19 mouse cellular contexts compared by ENCODE assay signal in genomic region chr2:29634541-29634940, GRCm38 (mm10). TPM values are rescaled to one million over a fixed set of nuclear protein-coding genes. Genes with fewer than 3 reads are reported as not detected.
DNase-seq lines count a peak whose midpoint lies in the region; ATAC-seq and TF ChIP-seq lines count a peak whose summit lies in the region.
"Had no signal": no experiment of that assay in that cellular context is flagged by ENCODE, and none has a peak within 500 bp of the region (broad histone marks: within the 10 kb centered on the region; RNA-seq: fewer than 3 reads in every experiment).

No protein-coding gene starts in this region.

- no peaks in the 10 kb centered on the region for H3K9me3 ChIP-seq in heart, embryonic 12.5 days (replicated peaks)
- no peaks in the 10 kb centered on the region for H3K9me3 ChIP-seq in CH12.LX (replicated peaks; ENCODE audit: low read length)
- H3K9me3 ChIP-seq: hindbrain, embryonic 13.5 days; limb, embryonic 10.5 days; neural tube, embryonic 13.5 days had no signal

- H3K4me1 ChIP-seq in heart, embryonic 12.5 days (replicated peaks): peaks cover 70% of the 10 kb centered on the region
- peaks cover 68 to 97% of the 10 kb centered on the region in 2 experiments for H3K4me1 ChIP-seq in CH12.LX (ENCODE audit: control insufficient read depth in 1 of 2, insufficient read depth in 2 of 2)

- no peak overlapping the region for H3K27ac ChIP-seq in heart, embryonic 12.5 days (ENCODE audit: poor library complexity, severe bottlenecking)
- peak overlapping the region; percentile 39 for H3K27ac ChIP-seq in CH12.LX (ENCODE audit: insufficient read depth, low read depth)
- H3K27ac ChIP-seq: hindbrain, embryonic 13.5 days; limb, embryonic 10.5 days; liver, embryonic 14.5 days; neural tube, embryonic 13.5 days had no signal

- no peaks in the 10 kb centered on the region for H3K36me3 ChIP-seq in heart, embryonic 12.5 days
- H3K36me3 ChIP-seq in CH12.LX (replicated peaks in 1 of 2; ENCODE audit: control insufficient read depth in 1 of 2, insufficient read depth in 1 of 2, low read length in 1 of 2): peaks cover 9 to 72% of the 10 kb centered on the region in 2 experiments
- H3K36me3 ChIP-seq: hindbrain, embryonic 13.5 days; neural tube, embryonic 13.5 days had no signal

- no peak for ATAC-seq in heart, embryonic 12.5 days (ENCODE audit: insufficient number of reproducible peaks, low FRiP score)
- ATAC-seq: intestine, embryonic 16.5 days had no signal

- H3K4me3 ChIP-seq in heart, embryonic 12.5 days: no peak overlapping the region
- peak overlapping the region in 1 of 3 experiments; percentile 3 for H3K4me3 ChIP-seq in CH12.LX (replicated peaks in 1 of 3; ENCODE audit: low read depth in 2 of 3, low read length in 2 of 3, poor library complexity in 1 of 3)
- H3K4me3 ChIP-seq: hindbrain, embryonic 13.5 days; limb, embryonic 10.5 days; neural tube, embryonic 13.5 days had no signal

- TF ChIP-seq RAD21 in CH12.LX (IDR thresholded peaks at IDR 0.05; ENCODE audit: low read depth, low read length): no peak

- in situ Hi-C loops in CH12.LX (cut with MboI; ENCODE audit: low pct_ligation_motif_present, low pct_unique_long_range_greater_than_20kb, low sequenced_read_pairs): no loop called here

- TF ChIP-seq EP300 in CH12.LX (IDR thresholded peaks at IDR 0.05; ENCODE audit: low read length): no peak

- dilution Hi-C loops in CH12.LX (cut with MboI; ENCODE audit: extremely low pct_ligation_motif_present, extremely low pct_unique_long_range_greater_than_20kb, low sequenced_read_pairs): no loop called here

- H3K27me3 ChIP-seq in heart, embryonic 12.5 days (replicated peaks): no peaks in the 10 kb centered on the region
- no peaks in the 10 kb centered on the region for H3K27me3 ChIP-seq in CH12.LX (replicated peaks)
- H3K27me3 ChIP-seq: hindbrain, embryonic 13.5 days; neural tube, embryonic 13.5 days had no signal

- TF ChIP-seq POLR2A in CH12.LX (IDR thresholded peaks at IDR 0.05; ENCODE audit: low read depth, low read length): no peak
- TF ChIP-seq POLR2A in brain, embryonic 14.5 days (IDR thresholded peaks at IDR 0.05; ENCODE audit: borderline replicate concordance, extremely low read depth, insufficient read depth, insufficient read length, poor library complexity, severe bottlenecking): no peak

- H3K79me2 ChIP-seq in CH12.LX (replicated peaks; ENCODE audit: control insufficient read depth, extremely low read depth, insufficient read depth, poor library complexity, severe bottlenecking): peaks cover 94% of the 10 kb centered on the region

- peak overlapping the region; percentile 29; the same call in 1 of the 2 replicates for H3K9ac ChIP-seq in heart, embryonic 12.5 days
- no peak overlapping the region for H3K9ac ChIP-seq in CH12.LX (ENCODE audit: insufficient read depth, low read depth)
- H3K9ac ChIP-seq: hindbrain, embryonic 13.5 days; liver, embryonic 14.5 days; neural tube, embryonic 13.5 days had no signal

- WGBS in heart, embryonic 12.5 days: 47% methylated on average over 5 of the region's 5 CpGs

- intact Hi-C loops in heart, postnatal 10 days (cut with DNase I): no loop called here

- no peak for TF ChIP-seq CTCF in CH12.LX (conservative IDR thresholded peaks at IDR 0.05 in 1 of 2, IDR thresholded peaks at IDR 0.05 in 1 of 2; ENCODE audit: low read depth in 2 of 2, low read length in 2 of 2)
- TF ChIP-seq CTCF in brain, embryonic 14.5 days (IDR thresholded peaks at IDR 0.05; ENCODE audit: borderline replicate concordance, extremely low read depth, insufficient read depth, insufficient read length): no peak

- no peak overlapping the region for H3K4me2 ChIP-seq in heart, embryonic 12.5 days
- H3K4me2 ChIP-seq in CH12.LX (ENCODE audit: insufficient read depth, low read depth, poor library complexity, severe bottlenecking): no peak overlapping the region
- H3K4me2 ChIP-seq: hindbrain, embryonic 13.5 days; neural tube, embryonic 13.5 days had no signal

- no peak for DNase-seq in heart, postnatal 10 days
- peak; percentile 31 to 39 for DNase-seq in layer of hippocampus, adult 8-10 months (ENCODE audit: low spot score in 2 of 2)
- no peak for DNase-seq in layer of hippocampus, adult 11-12 months (ENCODE audit: low spot score)
- no peak for DNase-seq in CH12.LX (ENCODE audit: extremely low read depth)
- peak; percentile 40 for DNase-seq in brain, embryonic 14.5 days (ENCODE audit: low read depth)
- DNase-seq in natural killer cell, adult 2 months (ENCODE audit: low spot score in 2 of 2): no peak
- DNase-seq: adrenal gland, postnatal 10 days; cerebellum, adult 9-11 months; embryo, embryonic 11 days; gastrocnemius, postnatal 36 days; kidney, postnatal 10 days; lung, postnatal 14 days; right cerebral cortex, postnatal 4 days had no signal

TF ChIP-seq in CH12.LX, 34 proteins besides CTCF, POLR2A, EP300 and RAD21:
- TF ChIP-seq ZC3H11A (IDR thresholded peaks at IDR 0.05; ENCODE audit: low read depth, low read length): no peak
- no peak for TF ChIP-seq MAZ (IDR thresholded peaks at IDR 0.05; ENCODE audit: low read depth, low read length)
- no peak for TF ChIP-seq NELFE (IDR thresholded peaks at IDR 0.05; ENCODE audit: low read depth, low read length)
- TF ChIP-seq ZMIZ1 (IDR thresholded peaks at IDR 0.05; ENCODE audit: low read depth, low read length): no peak
- TF ChIP-seq GABPA (IDR thresholded peaks at IDR 0.05; ENCODE audit: insufficient replicate concordance, low read depth, low read length): no peak
- TF ChIP-seq MXI1 (IDR thresholded peaks at IDR 0.05; ENCODE audit: low read depth, low read length): no peak
- TF ChIP-seq PAX5 (IDR thresholded peaks at IDR 0.05; ENCODE audit: low read length): no peak
- TF ChIP-seq MAX (IDR thresholded peaks at IDR 0.05; ENCODE audit: low read length): no peak
- TF ChIP-seq USF1 (IDR thresholded peaks at IDR 0.05; ENCODE audit: low read depth, low read length): no peak
- no peak for TF ChIP-seq USF2 (conservative IDR thresholded peaks at IDR 0.05; ENCODE audit: low read depth, low read length)
- TF ChIP-seq BHLHE40 (IDR thresholded peaks at IDR 0.05; ENCODE audit: low read depth, low read length): no peak
- no peak for TF ChIP-seq CHD1 (IDR thresholded peaks at IDR 0.05; ENCODE audit: low read depth, low read length)
- no peak for TF ChIP-seq ZNF384 (IDR thresholded peaks at IDR 0.05; ENCODE audit: low read depth, low read length)
- TF ChIP-seq POLR2AphosphoS2 (IDR thresholded peaks at IDR 0.05; ENCODE audit: low read depth, low read length): no peak
- TF ChIP-seq CHD2 (IDR thresholded peaks at IDR 0.05; ENCODE audit: low read length): no peak
- TF ChIP-seq HCFC1 (IDR thresholded peaks at IDR 0.05; ENCODE audit: low read depth, low read length): no peak
- TF ChIP-seq MYC (IDR thresholded peaks at IDR 0.05; ENCODE audit: low read depth, low read length): no peak
- TF ChIP-seq ETS1 (conservative IDR thresholded peaks at IDR 0.05; ENCODE audit: low read depth, low read length): no peak

RNA-seq across cellular contexts. Expression of gene Rapgef1, which starts 15.0 kb away (rescaled TPM):
- polyA plus RNA-seq in heart, embryonic 12.5 days (2016; fragmentation: Nextera tagmentation; extraction: Ambion mirVana): 13.2 and 14.5 TPM in 2 replicates
- total RNA-seq in heart, postnatal 10 days (2021): 100 to 1,000 TPM in 1 of 2 experiments, 10 to 100 TPM in 1; 92.7 to 102 TPM
- 10 to 100 TPM; 78.8 to 94.5 (median 89.3) TPM for total RNA-seq in layer of hippocampus, adult 8-10 months (2022)
- total RNA-seq in CH12.LX (2012; rRNA removed) (149 and 185 TPM in 2 replicates), CH12.LX (2014; rRNA removed) (84.0 and 86.5 TPM in 2 replicates)
- polyA plus RNA-seq in CH12.LX (2012; ENCODE audit: insufficient read length, low read depth): 143 and 170 TPM in 2 replicates
- 94.9 and 101 TPM in 2 replicates for polyA plus RNA-seq in brain, embryonic 14.5 days (2012; rRNA removed)

Comparison
In these comparisons a context has a peak if more than half of its experiments do, and no peak if none do; other contexts are left out.
1. DNase-seq: peak in layer of hippocampus, adult 8-10 months (2 of 2) and brain, embryonic 14.5 days (single experiment); none in heart, postnatal 10 days (0 of 2), layer of hippocampus, adult 11-12 months (single experiment), CH12.LX (single experiment) and natural killer cell, adult 2 months (0 of 2).